Mouse (Mus musculus) small intestine, adult 2 months (tissue): ENCODE measurements around the gene Rpl31. TPM values are rescaled to one million over a fixed set of nuclear protein-coding genes. Genes with fewer than 3 reads are reported as not detected.

Source experiments
- H3K27ac ChIP-seq: fragments of 200-500 bp; 2 replicates; pipeline ENCODE4 v1.5.1; 2012; ENCODE audit warnings: low read depth, low read length, control low read depth, inconsistent platforms; ENCODE audit not compliant: insufficient read depth
- H3K27me3 ChIP-seq: fragments of 200-500 bp; 2 replicates; pipeline ENCODE4 v1.6.1; 2012; ENCODE audit warnings: mild to moderate bottlenecking, moderate library complexity, low read length, inconsistent platforms; ENCODE audit not compliant: control insufficient read depth, insufficient read depth
- H3K36me3 ChIP-seq: fragments of 200-500 bp; 2 replicates; pipeline ENCODE4 v1.6.1; 2012; ENCODE audit warnings: mild to moderate bottlenecking, low read length, control low read depth, inconsistent platforms; ENCODE audit not compliant: control insufficient read depth, insufficient read depth
- H3K4me1 ChIP-seq: fragments of 200-500 bp; 2 replicates; pipeline ENCODE4 v1.6.1; 2012; ENCODE audit warnings: low read length, inconsistent platforms, mixed read lengths; ENCODE audit not compliant: control insufficient read depth, insufficient read depth, insufficient read length
- H3K4me3 ChIP-seq: fragments of 200-500 bp; 2 replicates; pipeline ENCODE4 v1.5.1; 2012; ENCODE audit warnings: low read depth, mild to moderate bottlenecking, control low read depth, inconsistent platforms, low read length, moderate library complexity
- CTCF ChIP-seq: fragments of 200-500 bp; IDR thresholded peaks from 2 replicates; pipeline ENCODE4 v1.5.1; 2012; ENCODE audit warnings: low read depth, mild to moderate bottlenecking, control low read depth, inconsistent platforms, low read length, moderate library complexity, mixed read lengths; ENCODE audit not compliant: insufficient replicate concordance, insufficient read length; ENCODE audit errors: extremely low read depth
- POLR2A ChIP-seq: fragments of 200-500 bp; IDR thresholded peaks from 2 replicates; pipeline ENCODE4 v1.6.1; 2012; ENCODE audit warnings: low read depth, mild to moderate bottlenecking, control low read depth, inconsistent platforms, low read length, moderate library complexity
- WGBS: fragments of 180-500 bp; shearing (Covaris S2); methylation state at CpG from one replicate; pipeline ENCODE4 v1.1.7; 2018; 5-methylcytosine and 5-hydroxymethylcytosine counted together
- polyA plus RNA-seq: library from polyadenylated mRNA; depleted of rRNA; stranded (reverse); fragments of >200 nt; gene quantifications from 2 replicates; pipeline ENCODE4 v1.2.3, GENCODE M21; 2012

Gene Rpl31
- polyA plus RNA-seq, 1 experiment, result 55.5 TPM

GRCm38 (mm10) chr1:39365562-39365961 is 2.1 kb upstream of the Rpl31 start:
- WGBS, result 87% methylated on average over 1 of the region's 1 CpGs
- TF ChIP-seq CTCF (no peak), POLR2A (no peak)

GRCm38 (mm10) chr1:39367045-39367444 is 597 bp upstream of the Rpl31 start:
- H3K27ac ChIP-seq, result 0 out of 2 replicates have a peak overlapping the region, but pooled peaks have one; percentile 5
- H3K4me1 ChIP-seq, result peaks cover 4% of the 10 kb centered on the region; the same call in 1 of the 2 replicates
- H3K36me3 ChIP-seq, result peaks cover 24% of the 10 kb centered on the region
- 26% methylated on average over 6 of the region's 6 CpGs for WGBS
- no peak for TF ChIP-seq CTCF
- TF ChIP-seq POLR2A, result no peak
- H3K4me3 ChIP-seq, result peak overlapping the region; percentile 68
- H3K27me3 ChIP-seq, result no peaks in the 10 kb centered on the region

More at GRCm38 (mm10) chr1:39365562-39365961, 2.1 kb upstream of the Rpl31 start:
- Histone ChIP-seq H3K4me1 (peaks cover 4% of the 10 kb centered on the region; the same call in 1 of the 2 replicates), H3K27ac (no peak overlapping the region), H3K36me3 (peaks cover 11% of the 10 kb centered on the region), H3K27me3 (no peaks in the 10 kb centered on the region), H3K4me3 (no peak overlapping the region)

- WGBS, result under 1% methylated on average over 34 of the region's 34 CpGs
- Histone ChIP-seq H3K27me3 (no peaks in the 10 kb centered on the region), H3K27ac (peak overlapping the region; percentile 64), H3K4me1 (peaks cover 4% of the 10 kb centered on the region; the same call in 1 of the 2 replicates), H3K36me3 (peaks cover 36% of the 10 kb centered on the region), H3K4me3 (peak overlapping the region; percentile 84)
- TF ChIP-seq POLR2A, result no peak
- no peak for TF ChIP-seq CTCF
These were observed 712 bp downstream of the Rpl31 start for GRCm38 (mm10) chr1:39368267-39368841.

- H3K4me3 ChIP-seq, result no peak overlapping the region
- peaks cover 4% of the 10 kb centered on the region; the same call in 1 of the 2 replicates for H3K4me1 ChIP-seq
- no peaks in the 10 kb centered on the region for H3K27me3 ChIP-seq
- H3K36me3 ChIP-seq, result peaks cover 44% of the 10 kb centered on the region
- WGBS, result 65% methylated on average over 6 of the region's 6 CpGs
- no peak overlapping the region for H3K27ac ChIP-seq
- no peak for TF ChIP-seq POLR2A
- TF ChIP-seq CTCF, result no peak
These were observed 2.8 kb downstream of the Rpl31 start for GRCm38 (mm10) chr1:39370431-39370830.

- H3K4me1 ChIP-seq, result peaks cover 3% of the 10 kb centered on the region; the same call in 1 of the 2 replicates
- H3K4me3 ChIP-seq, result no peak overlapping the region
- TF ChIP-seq POLR2A, result no peak
- TF ChIP-seq CTCF, result no peak
- H3K36me3 ChIP-seq, result peaks cover 46% of the 10 kb centered on the region
- H3K27ac ChIP-seq, result no peak overlapping the region
- H3K27me3 ChIP-seq, result no peaks in the 10 kb centered on the region
- WGBS, result 73% methylated on average over 8 of the region's 8 CpGs
These were observed 4.7 kb downstream of the Rpl31 start for GRCm38 (mm10) chr1:39372220-39372843.

GRCm38 (mm10) chr1:39373378-39373777 is 5.7 kb downstream of the Rpl31 start:
- 63% methylated on average over 4 of the region's 4 CpGs for WGBS
- no peak for TF ChIP-seq CTCF
- TF ChIP-seq POLR2A, result no peak
- H3K27ac ChIP-seq, result no peak overlapping the region
- peaks cover 46% of the 10 kb centered on the region for H3K36me3 ChIP-seq
- H3K27me3 ChIP-seq, result no peaks in the 10 kb centered on the region
- peaks cover 3% of the 10 kb centered on the region; the same call in 1 of the 2 replicates for H3K4me1 ChIP-seq
- H3K4me3 ChIP-seq, result no peak overlapping the region

- Histone ChIP-seq H3K4me3 (no peak overlapping the region), H3K27me3 (no peaks in the 10 kb centered on the region), H3K27ac (no peak overlapping the region), H3K4me1 (no peaks in the 10 kb centered on the region), H3K36me3 (peaks cover 46% of the 10 kb centered on the region)
- WGBS, result 76% methylated on average over 5 of the region's 5 CpGs
- no peak for TF ChIP-seq CTCF
- TF ChIP-seq POLR2A, result no peak
These were observed 6.7 kb downstream of the Rpl31 start for GRCm38 (mm10) chr1:39374231-39374809.
